Mouse (Mus musculus) urinary bladder, postnatal 25 days (tissue): ENCODE data around the gene Ddo.

Experiments
- DNase-seq: peaks from one replicate; pipeline ENCODE4 v3.0.0; 2022; ENCODE audit warnings: low spot score

Ddo gene

GRCm38 (mm10) chr10:40718362-40718761 is 88.6 kb downstream of the Ddo start:
- no peak for DNase-seq

- no peak for DNase-seq
These were observed 89.3 kb downstream of the Ddo start for GRCm38 (mm10) chr10:40719062-40719461.

- DNase-seq = no peak
These were observed 91.1 kb downstream of the Ddo start for GRCm38 (mm10) chr10:40720883-40721282.

- DNase-seq = no peak
These were observed 94.5 kb downstream of the Ddo start for GRCm38 (mm10) chr10:40724342-40724741.

- DNase-seq = no peak
These were observed 95.3 kb downstream of the Ddo start for GRCm38 (mm10) chr10:40725066-40725465.

- no peak for DNase-seq
These were observed 95.7 kb downstream of the Ddo start for GRCm38 (mm10) chr10:40725471-40725870.

GRCm38 (mm10) chr10:40726288-40726902 is 96.6 kb downstream of the Ddo start:
- no peak for DNase-seq

- DNase-seq = no peak
These were observed 97.2 kb downstream of the Ddo start for GRCm38 (mm10) chr10:40726989-40727388.

- DNase-seq = no peak
These were observed 100.4 kb downstream of the Ddo start for GRCm38 (mm10) chr10:40730200-40730599.
